Mouse (Mus musculus) limb, embryonic 13.5 days (tissue): ENCODE results near the gene Grk3. TPM values are rescaled to one million over a fixed set of nuclear protein-coding genes. Genes with fewer than 3 reads are reported as not detected.

ENCODE experiments used
- ATAC-seq: fragments of 200-750 bp; cut with Nextera tagmentation; 2 replicates; pipeline ENCODE4 v1.8.0; 2017; ENCODE audit warnings: low read depth, moderate number of reproducible peaks, moderate TSS enrichment; ENCODE audit not compliant: low FRiP score
- H3K27ac ChIP-seq: fragments of 300-500 bp; sonication (generic); 2 replicates; pipeline ENCODE4 v1.5.1; 2015; ENCODE audit warnings: inconsistent platforms, mild to moderate bottlenecking, moderate library complexity
- H3K27me3 ChIP-seq: fragments of 300-500 bp; sonication (generic); 2 replicates; pipeline ENCODE4 v1.6.1; 2015; ENCODE audit warnings: mild to moderate bottlenecking, inconsistent platforms
- H3K36me3 ChIP-seq: fragments of 300-500 bp; sonication (generic); 2 replicates; pipeline ENCODE4 v1.6.1; 2015; ENCODE audit warnings: inconsistent platforms, mild to moderate bottlenecking, moderate library complexity
- H3K4me1 ChIP-seq: fragments of 300-500 bp; sonication (generic); 2 replicates; pipeline ENCODE4 v1.6.1; 2015; ENCODE audit warnings: inconsistent platforms
- H3K4me2 ChIP-seq: fragments of 300-500 bp; sonication (generic); replicated peaks from 2 replicates; pipeline ENCODE4 v1.6.1; 2015; ENCODE audit warnings: inconsistent platforms, mild to moderate bottlenecking, moderate library complexity
- H3K4me3 ChIP-seq: fragments of 300-500 bp; sonication (generic); 2 replicates; pipeline ENCODE4 v1.5.1; 2015; ENCODE audit warnings: moderate library complexity, mild to moderate bottlenecking, inconsistent platforms
- H3K9ac ChIP-seq: fragments of 300-500 bp; sonication (generic); 2 replicates; pipeline ENCODE4 v1.6.1; 2015; ENCODE audit warnings: mild to moderate bottlenecking, inconsistent platforms
- H3K9me3 ChIP-seq: fragments of 300-500 bp; sonication (generic); 2 replicates; pipeline ENCODE4 v1.6.1; 2016; ENCODE audit warnings: inconsistent platforms
- WGBS: fragments of 180-500 bp; shearing (Covaris S2); methylation state at CpG from one replicate; pipeline ENCODE4 v1.1.7; 2015; 5-methylcytosine and 5-hydroxymethylcytosine counted together
- polyA plus RNA-seq: library from polyadenylated mRNA; unstranded; fragments of >200 nt; fragmentation: Nextera tagmentation; extraction: Ambion mirVana; gene quantifications from 2 replicates; pipeline ENCODE4 v1.2.1, GENCODE M21; 2015

Gene Grk3
- polyA plus RNA-seq, 1 experiment from 2014 or later = 14.0 TPM

- Histone ChIP-seq H3K36me3 (no peaks in the 10 kb centered on the region), H3K27me3 (no peaks in the 10 kb centered on the region), H3K9ac (no peak overlapping the region), H3K4me2 (no peak overlapping the region), H3K4me3 (no peak overlapping the region), H3K9me3 (no peaks in the 10 kb centered on the region), H3K27ac (no peak overlapping the region), H3K4me1 (peaks cover 41% of the 10 kb centered on the region)
- no peak for ATAC-seq
- 85% methylated on average over 6 of the region's 6 CpGs for WGBS
These were observed 53.4 kb downstream of the Grk3 start for GRCm38 (mm10) chr5:112962166-112962565.

DNA sequence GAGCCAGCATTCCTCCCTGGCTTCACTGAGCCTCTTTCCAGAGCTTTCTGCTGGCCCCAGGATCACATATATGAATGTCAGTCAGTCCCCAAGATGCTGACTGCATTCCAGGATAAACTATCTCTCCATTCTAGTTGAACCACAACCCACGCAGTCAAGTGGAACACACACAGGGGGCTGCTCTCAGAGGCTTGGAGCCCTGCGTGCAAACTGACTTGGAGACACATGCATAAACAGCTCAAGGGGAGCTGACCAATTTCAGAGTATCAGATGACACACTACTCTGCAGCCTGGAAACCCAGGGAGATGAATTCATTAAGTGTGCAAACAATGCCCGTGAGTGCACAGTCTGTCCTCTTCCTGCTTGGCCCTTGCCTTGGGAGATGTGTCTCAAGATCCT, 54.7 kb downstream of the Grk3 start:
- ATAC-seq = peak; percentile 61; the same call in 1 of the 2 replicates
- H3K9ac ChIP-seq = no peak overlapping the region
- no peak overlapping the region for H3K4me3 ChIP-seq
- H3K36me3 ChIP-seq = no peaks in the 10 kb centered on the region
- no peak overlapping the region for H3K4me2 ChIP-seq
- H3K9me3 ChIP-seq = no peaks in the 10 kb centered on the region
- WGBS = 23% methylated on average over 3 of the region's 3 CpGs
- peaks cover 50% of the 10 kb centered on the region for H3K4me1 ChIP-seq
- H3K27ac ChIP-seq = no peak overlapping the region
- H3K27me3 ChIP-seq = no peaks in the 10 kb centered on the region

GRCm38 (mm10) chr5:112958293-112958692, 57.3 kb downstream of the Grk3 start:
- H3K36me3 ChIP-seq = peaks cover under 1% of the 10 kb centered on the region
- peaks cover 55% of the 10 kb centered on the region for H3K4me1 ChIP-seq
- H3K27ac ChIP-seq = no peak overlapping the region
- H3K4me3 ChIP-seq = no peak overlapping the region
- no peaks in the 10 kb centered on the region for H3K27me3 ChIP-seq
- no peak overlapping the region for H3K9ac ChIP-seq
- no peak for ATAC-seq
- no peak overlapping the region for H3K4me2 ChIP-seq
- WGBS = 60% methylated on average over 5 of the region's 5 CpGs
- H3K9me3 ChIP-seq = no peaks in the 10 kb centered on the region

DNA sequence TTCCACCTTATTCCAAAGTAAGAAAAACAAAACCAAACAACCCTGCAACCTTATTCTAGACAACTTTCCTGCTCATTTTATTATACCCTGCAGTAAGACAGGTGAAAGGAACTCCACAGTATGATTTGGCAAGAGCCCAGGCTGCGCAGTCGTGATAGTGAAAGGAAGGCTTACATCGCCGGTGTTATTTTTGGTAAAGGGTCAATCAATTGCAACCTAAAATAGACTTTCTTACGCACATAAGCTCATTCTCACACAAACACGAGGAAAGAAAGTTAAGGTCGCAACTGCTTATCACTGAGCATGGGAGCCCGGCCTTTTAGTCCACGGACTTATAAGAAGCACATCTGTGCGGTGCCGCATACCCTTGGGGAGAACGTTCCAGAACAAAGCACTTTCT, 58.8 kb downstream of the Grk3 start:
- H3K4me3 ChIP-seq = no peak overlapping the region
- H3K4me1 ChIP-seq = peaks cover 52% of the 10 kb centered on the region
- peaks cover 5% of the 10 kb centered on the region for H3K36me3 ChIP-seq
- no peak overlapping the region for H3K27ac ChIP-seq
- no peak overlapping the region for H3K9ac ChIP-seq
- H3K9me3 ChIP-seq = no peaks in the 10 kb centered on the region
- no peak overlapping the region for H3K4me2 ChIP-seq
- 71% methylated on average over 12 of the region's 12 CpGs for WGBS
- no peaks in the 10 kb centered on the region for H3K27me3 ChIP-seq
- no peak for ATAC-seq

- 86% methylated on average over 8 of the region's 8 CpGs for WGBS
- H3K4me3 ChIP-seq = no peak overlapping the region
- H3K36me3 ChIP-seq = peaks cover 5% of the 10 kb centered on the region
- no peak for ATAC-seq
- H3K27ac ChIP-seq = no peak overlapping the region
- peaks cover 48% of the 10 kb centered on the region for H3K4me1 ChIP-seq
- no peak overlapping the region for H3K9ac ChIP-seq
- H3K9me3 ChIP-seq = no peaks in the 10 kb centered on the region
- H3K27me3 ChIP-seq = no peaks in the 10 kb centered on the region
- H3K4me2 ChIP-seq = no peak overlapping the region
These were observed 59.2 kb downstream of the Grk3 start for GRCm38 (mm10) chr5:112956368-112956767.

- Histone ChIP-seq H3K27me3 (no peaks in the 10 kb centered on the region), H3K4me2 (no peak overlapping the region), H3K9ac (no peak overlapping the region), H3K4me3 (no peak overlapping the region), H3K36me3 (peaks cover 5% of the 10 kb centered on the region), H3K27ac (no peak overlapping the region), H3K4me1 (peaks cover 17% of the 10 kb centered on the region), H3K9me3 (no peaks in the 10 kb centered on the region)
- ATAC-seq = no peak
- WGBS = 80% methylated on average over 3 of the region's 3 CpGs
These were observed 64.7 kb downstream of the Grk3 start for GRCm38 (mm10) chr5:112950847-112951246.

GRCm38 (mm10) chr5:112945925-112946324, 69.7 kb downstream of the Grk3 start:
- Histone ChIP-seq H3K4me2 (no peak overlapping the region), H3K4me3 (no peak overlapping the region), H3K27me3 (no peaks in the 10 kb centered on the region), H3K9ac (no peak overlapping the region), H3K27ac (no peak overlapping the region), H3K36me3 (peaks cover 20% of the 10 kb centered on the region; the same call in 1 of the 2 replicates), H3K9me3 (no peaks in the 10 kb centered on the region), H3K4me1 (peaks cover 12% of the 10 kb centered on the region)
- WGBS = 55% methylated on average over 7 of the region's 7 CpGs
- ATAC-seq = no peak

DNA sequence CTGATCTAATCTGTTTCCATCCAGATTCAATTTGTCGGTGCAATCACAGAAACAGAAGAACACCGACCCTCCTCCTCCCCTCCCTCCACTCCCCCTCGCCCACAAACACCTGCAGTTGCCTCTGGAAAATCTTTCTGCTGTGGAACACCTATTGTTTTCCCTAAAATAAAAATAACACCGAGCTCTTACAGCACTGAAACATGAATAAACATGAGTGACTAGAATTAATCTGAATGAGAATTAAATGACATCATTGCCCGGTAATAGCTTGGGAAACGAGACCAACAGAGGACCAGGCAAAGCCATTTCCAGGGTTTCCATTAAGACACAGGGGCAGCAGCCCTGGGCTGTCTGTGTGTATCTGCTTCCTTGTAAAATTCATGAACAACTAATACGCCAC, 73.3 kb downstream of the Grk3 start:
- WGBS = 48% methylated on average over 7 of the region's 7 CpGs
- no peak for ATAC-seq
- no peaks in the 10 kb centered on the region for H3K27me3 ChIP-seq
- no peak overlapping the region for H3K9ac ChIP-seq
- no peak overlapping the region for H3K4me3 ChIP-seq
- peaks cover 12% of the 10 kb centered on the region for H3K4me1 ChIP-seq
- H3K27ac ChIP-seq = no peak overlapping the region
- H3K4me2 ChIP-seq = no peak overlapping the region
- H3K9me3 ChIP-seq = no peaks in the 10 kb centered on the region
- peaks cover 29% of the 10 kb centered on the region for H3K36me3 ChIP-seq

DNA sequence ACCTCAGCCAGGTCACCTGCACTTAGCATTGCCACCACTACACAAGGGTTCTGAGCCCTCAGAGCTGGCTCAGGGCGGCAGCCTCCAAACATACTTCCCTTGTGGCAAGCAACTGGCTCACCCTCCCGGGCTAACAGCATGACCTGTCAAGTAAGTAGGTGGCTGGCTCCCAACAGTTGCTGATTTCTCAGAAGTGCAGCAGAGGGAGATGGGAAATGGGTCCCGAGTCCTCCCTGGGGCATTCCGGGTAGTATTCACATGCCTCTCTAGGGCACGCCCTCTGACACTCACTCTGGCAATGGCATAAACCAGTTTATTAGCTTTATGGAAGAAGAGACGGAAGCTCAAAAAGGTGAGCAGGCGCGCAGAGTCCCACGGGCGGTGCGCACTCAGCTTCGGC, 74.6 kb downstream of the Grk3 start:
- no peak overlapping the region for H3K4me3 ChIP-seq
- H3K4me2 ChIP-seq = no peak overlapping the region
- WGBS = 87% methylated on average over 12 of the region's 12 CpGs
- no peak for ATAC-seq
- peaks cover 6% of the 10 kb centered on the region for H3K4me1 ChIP-seq
- no peaks in the 10 kb centered on the region for H3K27me3 ChIP-seq
- no peak overlapping the region for H3K27ac ChIP-seq
- no peak overlapping the region for H3K9ac ChIP-seq
- peaks cover 38% of the 10 kb centered on the region for H3K36me3 ChIP-seq
- H3K9me3 ChIP-seq = no peaks in the 10 kb centered on the region

DNA sequence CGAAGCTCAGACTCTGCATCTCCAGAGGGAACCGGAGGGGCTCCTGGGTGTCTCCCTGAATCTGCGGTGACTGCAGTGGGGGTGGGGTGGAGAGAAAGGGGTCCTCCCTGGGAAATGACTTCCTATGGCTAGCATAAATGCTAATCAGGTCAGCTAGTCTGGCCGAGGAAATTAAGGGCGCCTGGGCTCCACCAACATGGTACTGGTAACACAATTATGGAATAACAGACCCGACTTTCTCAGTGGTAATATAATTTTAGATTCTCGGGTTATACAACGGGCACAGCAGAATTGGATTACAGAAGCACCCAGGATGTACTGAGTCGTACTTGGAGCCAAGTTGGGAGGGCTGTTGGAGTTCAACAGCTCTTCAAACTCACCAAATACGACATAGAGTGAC, 79.0 kb downstream of the Grk3 start:
- no peak overlapping the region for H3K4me3 ChIP-seq
- no peak overlapping the region for H3K27ac ChIP-seq
- no peak overlapping the region for H3K4me2 ChIP-seq
- peaks cover 34% of the 10 kb centered on the region for H3K36me3 ChIP-seq
- H3K9me3 ChIP-seq = no peaks in the 10 kb centered on the region
- ATAC-seq = no peak
- 74% methylated on average over 10 of the region's 10 CpGs for WGBS
- H3K9ac ChIP-seq = no peak overlapping the region
- no peaks in the 10 kb centered on the region for H3K27me3 ChIP-seq
- peaks cover 11% of the 10 kb centered on the region; the same call in 1 of the 2 replicates for H3K4me1 ChIP-seq

DNA sequence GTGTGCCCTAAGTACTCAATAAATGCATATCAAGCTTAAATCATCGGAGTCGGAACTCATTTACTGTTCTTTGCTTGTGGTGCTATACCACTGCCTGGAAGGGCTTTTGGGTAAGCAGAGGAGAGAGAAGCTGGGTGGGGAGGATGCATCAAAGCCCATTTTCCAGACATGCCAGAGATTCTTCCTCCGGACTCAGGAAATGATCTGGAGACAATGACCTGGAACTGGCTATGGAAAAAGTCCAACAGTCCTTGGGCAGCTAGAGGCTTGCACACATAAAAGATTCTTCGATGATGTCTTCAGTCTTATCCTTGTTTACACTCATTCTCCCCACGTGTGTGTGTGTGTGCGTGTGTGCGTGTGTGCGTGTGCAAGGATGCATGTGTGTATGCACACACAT, 80.2 kb downstream of the Grk3 start:
- WGBS = 89% methylated on average over 8 of the region's 8 CpGs
- no peak overlapping the region for H3K4me2 ChIP-seq

GRCm38 (mm10) chr5:112932878-112933567, 82.6 kb downstream of the Grk3 start:
- H3K27ac ChIP-seq = no peak overlapping the region
- no peak overlapping the region for H3K4me3 ChIP-seq
- no peaks in the 10 kb centered on the region for H3K9me3 ChIP-seq
- no peak overlapping the region for H3K4me2 ChIP-seq
- ATAC-seq = no peak
- no peaks in the 10 kb centered on the region for H3K27me3 ChIP-seq
- 64% methylated on average over 11 of the region's 11 CpGs for WGBS
- H3K36me3 ChIP-seq = peaks cover 29% of the 10 kb centered on the region
- peaks cover 17% of the 10 kb centered on the region for H3K4me1 ChIP-seq
- no peak overlapping the region for H3K9ac ChIP-seq

More for the DNA sequence above, 80.2 kb downstream of the Grk3 start:
- H3K36me3 ChIP-seq = peaks cover 27% of the 10 kb centered on the region
- no peak overlapping the region for H3K9ac ChIP-seq
- ATAC-seq = no peak
- H3K4me1 ChIP-seq = peaks cover 11% of the 10 kb centered on the region; the same call in 1 of the 2 replicates
- H3K27me3 ChIP-seq = no peaks in the 10 kb centered on the region
- no peak overlapping the region for H3K4me3 ChIP-seq
- H3K9me3 ChIP-seq = no peaks in the 10 kb centered on the region
- H3K27ac ChIP-seq = no peak overlapping the region

- Histone ChIP-seq H3K4me3 (no peak overlapping the region), H3K36me3 (peaks cover 25% of the 10 kb centered on the region), H3K9ac (no peak overlapping the region), H3K27ac (no peak overlapping the region), H3K4me1 (peaks cover 18% of the 10 kb centered on the region), H3K9me3 (no peaks in the 10 kb centered on the region), H3K4me2 (no peak overlapping the region), H3K27me3 (no peaks in the 10 kb centered on the region)
- WGBS = 84% methylated on average over 5 of the region's 5 CpGs
- ATAC-seq = no peak
These were observed 83.7 kb downstream of the Grk3 start for GRCm38 (mm10) chr5:112931901-112932300.
